Mouse (Mus musculus) gastrocnemius, postnatal 10 days (tissue): ENCODE measurements at regions not wholly inside any gene's neighbourhood (a gene's known extent, or its start where the extent isn't known, plus 50 kb on each side); places are given as distances from the start of the nearest gene placed in this dataset.
A peak's percentile ranks its signal among the peaks of the same experiment; 100 is the strongest.
"Not testable (repeated sequence)": the region's sequence is repeated elsewhere in the genome, so short reads cannot be mapped to it uniquely, and the experiment has no call there.

Source experiments
- DNase-seq: peaks from one replicate; pipeline ENCODE4 v3.0.0; 2021; ENCODE audit warnings: mixed read lengths

GRCm38 (mm10) chr17:27318969-27319695 lies 114.9 kb upstream of the Lemd2 start:
- DNase-seq: no peak

DNA sequence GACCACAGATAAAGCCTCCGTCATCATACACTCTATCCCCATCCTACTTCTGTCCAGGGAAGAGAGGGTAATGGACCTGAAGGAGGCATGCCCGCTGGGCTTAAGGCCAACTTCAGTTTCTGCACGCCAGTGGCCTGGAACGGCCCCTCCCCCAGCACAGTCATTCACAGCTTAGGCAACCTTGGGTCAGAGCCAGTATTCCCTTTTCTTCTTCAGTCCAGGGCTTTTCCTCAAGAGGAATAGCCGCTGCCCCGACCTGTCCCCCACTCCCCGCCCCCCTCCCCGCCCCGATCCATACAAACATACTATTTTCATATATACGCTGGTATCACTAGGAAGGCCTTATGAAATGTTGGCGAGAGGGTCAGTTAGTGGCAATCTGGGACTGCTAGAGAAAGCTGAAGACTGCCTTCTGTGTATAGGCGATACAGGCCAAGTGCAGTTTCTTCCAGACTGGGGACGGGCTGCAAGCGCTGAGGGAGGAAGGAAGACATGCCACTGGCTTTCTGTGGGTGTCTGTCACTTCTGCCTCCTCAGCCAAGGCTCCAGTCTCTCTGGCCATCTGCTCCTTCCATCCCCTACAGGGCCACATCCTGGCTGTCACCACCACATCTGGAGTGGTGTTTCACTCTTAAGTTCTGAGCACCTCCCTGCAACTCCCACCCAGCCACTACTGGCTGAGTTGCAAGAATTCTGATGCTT lies 113.5 kb upstream of the Lemd2 start:
- peak; percentile 63 for DNase-seq

DNA sequence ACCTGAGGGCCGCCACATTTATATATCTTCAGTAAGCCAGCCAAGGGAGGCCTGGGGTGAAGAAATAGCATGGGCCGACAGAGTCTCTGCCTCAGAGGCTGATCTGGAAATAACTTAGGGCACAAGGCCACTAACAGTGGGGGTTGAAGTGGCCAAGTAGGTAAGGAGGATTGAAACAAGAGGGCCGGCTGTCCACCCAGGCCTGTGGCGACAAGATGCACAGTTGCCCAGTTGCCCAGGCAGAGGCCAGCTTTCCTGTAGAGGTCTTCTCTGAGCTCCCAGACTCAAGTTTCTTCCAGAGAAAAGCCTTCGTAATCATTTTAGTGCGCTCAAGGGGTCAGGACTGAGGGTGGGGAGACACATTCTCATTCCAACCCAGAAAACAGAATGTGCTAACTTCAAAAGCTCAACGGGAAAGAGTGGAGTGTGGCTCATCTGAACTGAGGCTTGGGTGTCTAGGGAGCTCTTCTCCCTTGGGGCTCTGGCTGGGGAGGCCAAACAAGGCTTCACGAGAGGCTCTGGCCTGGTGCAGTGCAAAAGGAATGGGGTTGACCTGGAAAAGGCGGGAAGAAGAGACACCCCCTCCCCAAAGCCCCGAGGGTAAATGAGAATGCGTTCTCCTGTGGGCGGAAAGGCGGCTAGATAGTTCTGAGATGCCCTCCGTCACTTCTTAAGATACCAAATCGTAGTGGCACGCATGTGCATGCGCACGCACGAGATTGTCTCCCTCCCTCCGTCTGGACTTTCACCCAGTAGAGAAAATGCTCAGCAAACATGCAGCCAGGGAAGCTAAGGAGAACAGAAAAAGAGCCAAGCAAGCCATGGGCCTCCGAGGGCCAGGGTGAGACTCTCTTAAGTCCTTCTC lies 112.7 kb upstream of the Lemd2 start:
- DNase-seq: no peak

- DNase-seq: no peak
Measured at GRCm38 (mm10) chr17:27315947-27316628, 111.8 kb upstream of the Lemd2 start.

DNA sequence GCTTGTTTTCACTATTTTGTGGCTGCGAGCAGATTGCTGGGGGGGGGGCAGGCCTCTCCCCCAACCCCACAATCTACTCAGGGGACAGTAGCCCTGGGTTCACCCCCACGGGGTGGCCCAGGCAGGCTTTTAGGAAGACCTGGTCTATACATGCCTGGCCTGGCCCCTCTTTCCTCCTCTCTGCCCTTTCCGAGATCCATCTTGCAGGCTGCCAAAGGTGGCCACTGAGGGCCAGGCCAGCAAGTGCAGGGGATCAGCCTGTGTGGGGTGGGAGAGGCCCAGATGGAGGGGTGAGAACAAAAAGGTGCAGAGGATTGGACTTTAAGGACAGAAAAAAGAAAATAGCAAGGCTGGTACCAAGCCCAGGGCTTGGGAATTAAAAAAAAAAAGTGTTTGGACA lies 111.2 kb upstream of the Lemd2 start:
- DNase-seq: no peak

DNA sequence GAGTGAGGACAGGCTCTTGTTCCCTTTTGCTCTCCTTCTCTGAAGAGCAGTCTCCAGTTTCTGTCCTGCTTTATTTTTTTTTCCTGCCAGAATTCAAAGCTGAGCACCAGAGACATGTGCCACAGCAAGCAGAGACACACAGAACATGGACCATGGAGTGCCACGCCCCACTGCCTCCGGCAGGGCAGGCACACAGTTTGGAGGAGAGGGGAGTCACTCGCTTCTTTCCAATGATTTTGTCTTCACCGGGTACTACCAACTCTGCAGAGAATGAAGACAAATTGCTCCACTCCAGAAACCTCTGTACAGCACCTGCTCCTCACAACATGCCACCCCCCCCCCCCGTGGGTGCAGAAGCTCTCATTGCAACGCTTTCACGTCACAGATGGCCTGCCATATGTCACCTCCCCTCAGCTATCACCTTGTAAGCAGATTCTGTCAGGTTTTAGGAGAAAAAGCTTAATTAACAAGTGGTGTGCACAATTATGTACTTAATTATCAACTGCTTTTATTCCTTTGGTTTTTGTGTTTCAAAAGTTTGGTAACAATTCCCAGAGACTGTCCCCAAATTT lies 110.6 kb upstream of the Lemd2 start:
- no peak for DNase-seq

DNA sequence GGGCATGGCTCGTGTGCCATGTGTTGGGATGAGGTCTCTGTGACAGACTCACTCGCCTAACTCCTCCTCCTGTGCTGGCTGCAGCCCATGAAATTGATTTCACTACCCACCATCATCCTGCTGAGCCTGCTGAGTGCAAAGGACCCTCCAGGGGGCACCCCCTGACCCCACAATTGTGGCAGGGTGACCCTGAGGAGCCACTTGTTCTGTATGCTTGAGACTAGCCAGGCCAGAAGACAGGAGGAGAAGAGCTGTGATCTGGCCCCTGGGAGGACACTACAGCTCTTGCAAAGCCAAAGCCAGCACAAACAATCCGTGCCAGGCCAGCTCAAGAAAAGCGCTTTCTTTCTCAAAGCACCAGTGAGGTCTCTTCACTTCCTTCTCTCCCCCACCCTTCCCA lies 104.7 kb upstream of the Lemd2 start:
- DNase-seq: no peak

DNA sequence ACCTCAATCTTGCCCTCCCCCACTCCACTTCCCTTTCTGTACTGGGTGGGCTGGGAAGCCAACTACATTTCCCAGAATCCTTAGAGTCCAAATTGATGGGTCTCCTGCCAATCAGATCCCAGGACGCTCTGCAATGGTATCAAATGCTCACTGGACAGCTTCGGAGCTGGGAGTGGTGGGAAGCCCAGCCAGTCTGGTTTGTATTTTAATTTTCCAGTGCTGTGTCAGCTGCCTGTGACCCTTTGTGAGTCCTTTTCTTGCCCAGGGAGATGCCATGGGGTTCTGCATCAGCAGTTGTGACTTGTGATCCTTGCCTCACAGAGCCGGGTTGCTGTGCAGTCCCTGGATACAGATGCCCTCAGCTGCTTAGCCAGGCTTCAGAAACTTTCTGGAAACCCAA lies 100.6 kb upstream of the Lemd2 start:
- DNase-seq: no peak

- DNase-seq: no peak
Measured at GRCm38 (mm10) chr17:27303633-27304479, 99.6 kb upstream of the Lemd2 start.

GRCm38 (mm10) chr17:27303061-27303460 lies 98.8 kb upstream of the Lemd2 start:
- DNase-seq: no peak

- no peak for DNase-seq
Measured at GRCm38 (mm10) chr17:27301376-27301775, 97.1 kb upstream of the Lemd2 start.

- no peak for DNase-seq
Measured at GRCm38 (mm10) chr17:27299297-27299696, 95.0 kb upstream of the Lemd2 start.

DNA sequence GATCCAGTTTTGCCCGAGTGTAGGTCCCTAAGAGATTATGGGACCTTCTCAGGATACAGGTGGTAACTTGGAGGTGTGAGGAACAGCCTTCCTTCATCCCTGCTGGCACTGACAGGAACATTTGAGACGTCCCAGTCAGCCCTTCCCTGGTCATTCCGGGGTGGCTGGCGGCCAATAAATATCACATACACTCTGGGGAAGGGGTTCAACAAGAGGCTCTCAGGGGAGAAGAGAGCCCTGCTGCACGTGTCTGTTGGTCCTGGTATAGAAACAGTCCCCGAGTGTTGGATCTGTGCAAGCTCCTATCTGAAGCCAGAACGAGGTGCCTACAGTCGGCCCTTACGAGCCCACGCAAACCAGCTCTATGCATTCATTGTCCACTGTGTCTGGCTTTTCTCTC lies 94.1 kb upstream of the Lemd2 start:
- no peak for DNase-seq

GRCm38 (mm10) chr17:27296156-27296555 lies 91.9 kb upstream of the Lemd2 start:
- peak; percentile 15 for DNase-seq

- peak; percentile 5 for DNase-seq
Measured at GRCm38 (mm10) chr17:27294208-27294604, 89.9 kb upstream of the Lemd2 start.

GRCm38 (mm10) chr17:27293586-27294207 lies 89.4 kb upstream of the Lemd2 start:
- peak; percentile 20 for DNase-seq

DNA sequence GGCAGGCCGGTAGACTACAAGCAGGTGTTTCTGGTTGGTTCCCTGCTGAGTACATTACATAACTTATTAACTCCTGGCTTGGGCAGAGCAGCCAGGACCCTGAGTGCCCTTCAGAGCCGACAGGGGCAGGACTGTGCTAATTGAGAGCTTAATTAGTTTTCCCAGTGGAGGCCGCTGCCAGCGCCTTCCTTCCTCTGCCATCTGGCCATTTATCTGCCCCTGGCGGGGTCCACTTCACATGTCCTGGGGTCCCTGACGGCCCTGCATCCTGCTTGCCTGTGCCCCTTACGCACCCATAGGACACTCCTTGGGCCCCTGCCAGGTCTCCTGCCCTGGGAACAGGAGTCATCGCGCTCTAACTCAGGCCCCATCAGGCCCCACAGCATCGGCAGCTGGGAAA lies 87.4 kb upstream of the Lemd2 start:
- DNase-seq: peak; percentile 23

DNA sequence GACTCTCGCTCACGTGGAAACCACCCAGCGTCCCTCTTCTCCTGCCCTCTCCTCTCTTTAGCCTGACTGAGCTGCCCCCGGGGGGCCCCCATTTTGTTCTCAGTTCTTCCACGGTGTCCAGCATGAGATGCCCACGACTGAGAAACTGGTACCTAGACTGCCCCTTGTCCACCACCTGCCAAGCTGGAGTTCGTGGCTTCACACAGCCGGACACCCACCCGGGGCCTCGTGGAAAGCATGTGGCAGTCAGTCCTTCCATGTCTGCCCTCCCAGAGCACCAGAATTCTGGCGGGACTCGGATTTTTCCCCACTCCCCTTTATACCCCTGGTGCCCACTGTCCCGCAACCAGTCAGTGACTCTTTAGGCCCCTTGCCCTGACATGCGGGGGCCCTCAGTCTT lies 86.9 kb upstream of the Lemd2 start:
- DNase-seq: peak; percentile 17

- peak; percentile 10 for DNase-seq
Measured at GRCm38 (mm10) chr17:27290311-27290710, 86.0 kb upstream of the Lemd2 start.

- DNase-seq: not testable (repeated sequence)
Measured at GRCm38 (mm10) chr17:27289804-27290203, 85.5 kb upstream of the Lemd2 start.

GRCm38 (mm10) chr17:27287986-27288385 lies 83.7 kb upstream of the Lemd2 start:
- not testable (repeated sequence) for DNase-seq
